Mouse (Mus musculus) urinary bladder, postnatal 14 days (tissue): ENCODE results near the gene Slc29a3.
"Not testable (repeated sequence)": the region's sequence is repeated elsewhere in the genome, so short reads cannot be mapped to it uniquely, and the experiment has no call there.

Experiments used
- DNase-seq: peaks from one replicate; pipeline ENCODE4 v3.0.0; 2021; ENCODE audit warnings: low spot score

Gene Slc29a3

DNA sequence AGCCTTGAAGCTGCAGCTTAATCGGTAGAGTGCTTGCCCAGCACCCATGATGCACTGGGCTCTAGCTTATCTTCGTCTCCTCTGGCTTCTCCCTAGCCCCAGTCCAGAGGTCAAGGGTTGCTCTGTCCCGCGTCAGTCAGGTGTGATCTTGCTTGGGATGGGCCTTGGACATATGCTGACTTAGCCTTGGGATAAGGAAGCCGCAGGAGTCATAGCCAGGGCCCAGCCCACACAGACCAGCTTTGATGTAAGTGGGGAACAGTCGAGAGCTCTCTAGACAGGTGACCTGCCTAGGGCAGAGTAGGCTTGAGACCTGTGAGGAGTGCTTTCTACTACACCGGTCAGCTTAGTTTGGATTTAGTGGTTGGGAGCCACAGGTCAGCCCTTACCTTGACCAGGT lies 14.8 kb upstream of the Slc29a3 start:
- no peak for DNase-seq

DNA sequence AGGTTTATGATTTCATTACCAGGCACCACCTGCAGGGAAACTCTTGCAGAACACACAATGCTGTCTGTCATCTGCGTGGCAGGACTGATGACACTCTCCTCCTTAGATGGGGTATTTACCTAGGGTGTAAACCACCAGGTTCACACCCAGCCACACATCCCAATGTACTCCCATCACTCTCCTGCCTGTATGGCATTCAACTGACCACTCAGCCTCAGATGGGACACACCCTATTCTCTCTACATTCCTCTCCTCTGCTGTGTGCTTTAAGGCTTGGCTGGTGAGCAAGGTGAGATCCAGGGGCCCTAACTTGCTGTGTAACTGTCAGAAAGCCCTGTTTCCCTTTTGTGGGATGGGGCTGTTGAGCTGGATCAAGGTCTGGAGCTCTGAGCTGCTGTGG lies 9.5 kb upstream of the Slc29a3 start:
- no peak for DNase-seq

DNA sequence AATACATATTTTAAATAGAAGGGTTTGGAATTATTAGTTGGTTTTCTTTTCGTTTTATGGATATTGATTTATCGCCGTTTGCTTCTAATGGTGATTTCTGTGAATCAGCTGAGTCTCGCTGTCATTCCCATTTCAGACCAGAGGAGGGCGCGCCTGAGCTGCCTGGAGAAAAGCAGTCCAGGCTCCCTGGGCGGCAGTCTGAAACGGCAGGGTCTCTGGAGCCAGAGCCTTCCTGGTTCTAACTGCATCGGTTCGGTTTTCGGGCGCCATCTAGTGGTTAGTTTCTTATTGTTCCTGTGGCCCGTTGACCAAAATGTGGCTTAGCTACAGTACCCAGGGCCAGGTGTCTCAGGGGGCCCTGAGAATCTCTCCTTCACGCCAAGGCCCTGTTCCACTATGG lies 7.8 kb upstream of the Slc29a3 start:
- peak; percentile 94 for DNase-seq

DNA sequence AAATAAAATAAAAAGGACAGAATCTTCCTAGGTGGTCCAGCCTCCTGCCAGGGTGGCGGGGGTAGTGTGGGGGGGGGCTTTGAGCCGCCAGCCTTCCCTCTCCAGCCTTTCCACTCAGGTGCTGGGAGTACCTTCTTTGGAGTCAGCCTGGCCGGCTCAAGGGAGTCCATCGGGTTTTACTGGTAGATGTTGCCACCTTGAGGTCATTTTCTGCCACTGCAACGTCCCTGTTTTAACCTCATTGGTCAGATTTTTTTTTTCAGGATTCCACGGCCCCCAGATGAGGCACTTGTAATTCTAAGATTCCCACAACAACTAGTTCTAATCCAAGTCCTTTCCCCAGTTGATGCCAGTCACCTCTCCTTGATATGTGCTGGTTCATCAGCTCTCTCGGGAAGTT lies 4.4 kb upstream of the Slc29a3 start:
- DNase-seq, result peak; percentile 67

DNA sequence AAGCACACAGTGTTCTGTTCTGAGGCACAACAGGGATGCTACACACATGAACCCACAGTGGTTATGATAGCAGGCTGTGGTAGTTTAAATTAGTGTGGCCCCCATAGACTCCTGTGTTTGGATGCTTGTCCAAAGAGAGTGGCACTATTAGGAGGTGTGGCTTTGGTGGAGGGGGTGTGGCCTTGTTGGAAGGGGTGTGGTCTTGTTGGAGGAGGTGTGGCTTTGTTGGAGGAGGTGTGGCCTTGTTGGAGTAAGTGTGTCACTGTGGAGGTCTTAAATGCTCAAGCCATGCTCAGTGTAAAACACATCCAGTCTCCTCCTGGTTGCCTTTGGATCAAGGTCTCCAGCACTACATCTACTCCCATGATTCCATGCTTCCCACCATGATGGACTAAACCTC lies 3.6 kb upstream of the Slc29a3 start:
- no peak for DNase-seq

DNA sequence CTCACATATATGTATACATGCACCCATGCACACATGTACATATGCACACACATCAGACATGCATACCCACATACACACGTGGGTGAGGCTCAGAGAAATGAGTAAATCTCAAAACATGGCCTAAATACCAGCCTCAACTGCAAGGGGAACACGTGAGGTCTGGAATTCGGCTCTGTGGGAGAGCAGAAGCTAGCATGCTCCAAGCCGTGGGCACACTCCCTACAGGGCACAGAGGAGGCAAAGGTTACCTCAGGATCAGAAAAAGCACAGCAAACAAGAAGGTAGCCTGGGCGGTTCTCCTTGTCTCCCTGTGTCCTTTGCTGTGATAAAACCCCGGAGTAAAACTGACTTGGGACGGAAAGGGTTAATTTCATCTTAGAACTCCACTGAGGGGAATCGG lies 1.3 kb upstream of the Slc29a3 start:
- no peak for DNase-seq

DNA sequence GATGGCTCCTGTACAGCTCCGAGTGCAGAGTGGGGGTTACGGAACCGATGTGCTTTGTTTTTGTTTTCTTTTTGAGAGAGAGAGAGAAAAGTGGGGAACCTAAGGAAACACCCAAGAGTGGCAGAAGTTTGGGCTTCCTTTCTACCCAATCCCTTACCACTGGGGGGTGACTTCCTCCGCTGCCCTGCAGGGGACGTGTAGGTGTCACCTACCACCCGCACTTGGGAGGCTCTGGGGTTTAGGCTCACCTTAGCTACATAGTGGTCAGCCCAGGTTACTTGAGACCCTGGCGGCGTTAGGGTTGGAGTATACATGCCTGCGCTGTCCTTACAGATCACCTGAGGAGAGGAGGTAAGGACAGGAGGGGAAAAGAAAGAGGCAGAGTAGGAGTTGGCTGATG lies 667 bp upstream of the Slc29a3 start:
- DNase-seq, result no peak

DNA sequence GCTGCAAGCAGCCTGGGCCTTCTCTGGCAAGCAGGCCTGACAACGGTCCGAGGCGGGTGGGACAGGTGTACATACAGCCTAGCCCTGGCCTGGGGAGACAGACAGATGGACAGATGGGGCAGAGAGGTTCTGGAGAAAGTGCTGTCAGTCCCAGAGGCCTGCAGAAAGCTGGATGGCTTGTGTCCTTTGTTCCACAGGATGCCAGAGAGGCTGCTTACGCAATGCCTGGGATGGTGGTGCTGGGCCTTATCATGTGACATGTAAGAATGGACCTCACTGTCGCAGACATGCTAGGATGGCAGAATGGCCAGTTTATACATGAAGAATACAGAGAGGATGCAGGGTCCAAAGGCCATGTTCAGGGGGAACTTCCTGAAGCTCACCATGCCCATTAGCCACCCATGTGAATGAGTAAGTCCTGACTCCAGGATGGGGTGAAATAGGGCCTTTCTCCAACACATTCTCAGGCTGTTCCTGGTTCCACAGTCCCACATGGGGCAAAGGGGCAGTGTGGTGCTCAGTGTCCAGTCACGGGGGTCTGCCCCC lies 4.9 kb downstream of the Slc29a3 start:
- no peak for DNase-seq

DNA sequence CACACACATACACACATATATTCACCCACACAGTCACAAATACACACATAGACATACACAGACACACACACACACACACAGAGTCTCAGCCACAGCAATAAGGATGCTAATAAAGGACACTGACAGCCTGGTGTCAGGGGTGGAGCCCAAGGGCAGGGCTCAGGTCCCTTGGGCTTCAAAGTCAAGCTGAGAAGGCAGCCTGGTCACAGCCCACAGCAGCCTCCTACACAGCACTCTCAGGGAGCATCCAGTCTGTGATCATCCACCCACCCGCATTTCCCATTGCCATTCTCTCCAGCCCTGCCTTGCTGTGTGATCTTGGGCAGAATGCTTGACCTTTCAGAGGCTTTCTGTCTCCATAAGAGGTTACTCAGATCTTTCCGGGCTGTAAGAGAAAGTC lies 6.1 kb downstream of the Slc29a3 start:
- no peak for DNase-seq

DNA sequence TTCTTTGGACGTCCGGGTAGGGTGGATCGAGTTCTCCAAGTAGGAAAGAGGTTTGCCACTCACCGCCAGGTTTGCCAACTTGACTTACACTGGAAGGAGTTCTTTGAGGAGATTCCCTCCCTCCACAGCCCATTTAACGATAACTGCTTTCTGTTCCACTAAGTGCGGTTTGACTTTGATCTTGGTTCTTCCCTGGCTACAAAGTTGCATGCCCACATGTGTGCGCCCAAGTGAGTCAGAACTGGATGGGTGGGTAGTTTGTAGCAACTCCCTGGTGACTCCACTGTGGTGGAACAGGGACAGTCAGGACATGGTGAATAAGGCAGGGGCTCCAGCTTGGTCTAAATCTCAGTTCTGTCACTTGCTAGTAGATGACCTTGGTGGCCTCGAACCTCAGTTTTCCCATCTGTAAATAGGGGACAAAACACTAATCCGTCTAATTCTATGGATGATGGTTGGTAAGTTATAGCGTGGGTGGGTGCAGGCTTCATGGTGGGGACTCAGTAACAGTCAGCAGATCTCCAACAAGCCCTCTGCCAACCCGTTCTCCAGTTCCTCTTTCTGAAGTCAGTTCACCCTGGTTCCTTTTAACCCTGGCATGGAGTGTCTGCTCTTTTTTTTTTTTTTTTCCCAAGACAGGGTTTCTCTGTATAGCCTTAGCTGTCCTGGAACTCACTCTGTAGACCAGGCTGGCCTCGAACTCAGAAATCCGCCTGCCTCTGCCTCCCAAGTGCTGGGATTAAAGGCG lies 7.9 kb downstream of the Slc29a3 start:
- DNase-seq, result no peak

DNA sequence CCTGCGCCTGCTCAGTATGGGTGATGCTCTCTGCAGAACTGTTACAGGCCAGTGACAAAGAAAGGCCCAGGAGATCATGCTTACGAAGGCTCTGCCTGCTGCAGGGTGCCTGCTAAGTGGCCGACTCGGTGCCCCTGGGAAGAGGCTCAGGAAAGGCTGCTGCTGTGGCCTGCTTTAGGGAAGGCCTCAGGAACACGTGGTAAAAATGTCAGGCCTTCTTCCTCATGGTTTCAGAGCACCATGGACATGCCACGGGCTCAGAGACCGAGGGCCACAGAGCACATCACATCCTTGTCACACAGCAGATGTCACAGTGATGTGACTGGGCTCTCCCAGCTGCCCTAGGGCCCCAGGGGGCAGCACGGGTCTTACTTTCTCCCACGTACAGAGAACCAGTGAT lies 8.9 kb downstream of the Slc29a3 start:
- DNase-seq, result no peak

DNA sequence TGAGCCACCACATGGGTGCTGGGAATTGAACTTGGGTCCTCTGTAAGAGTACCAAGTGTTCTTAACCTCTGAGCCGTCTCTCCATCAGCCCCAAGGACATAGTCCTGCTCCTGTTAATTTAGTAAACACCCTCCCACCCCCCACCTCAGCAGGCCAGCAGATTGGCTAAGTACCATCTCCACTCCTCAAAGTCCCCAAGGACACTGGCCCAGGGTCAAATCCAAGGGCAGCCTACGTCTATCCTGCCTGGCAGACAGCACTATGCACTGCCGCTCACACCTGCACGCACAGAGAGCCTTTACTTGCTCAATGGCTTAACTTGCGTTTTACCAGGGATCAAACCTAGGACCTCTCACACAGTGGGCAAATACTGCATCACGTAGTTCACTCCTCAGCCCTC lies 9.7 kb downstream of the Slc29a3 start:
- no peak for DNase-seq

DNA sequence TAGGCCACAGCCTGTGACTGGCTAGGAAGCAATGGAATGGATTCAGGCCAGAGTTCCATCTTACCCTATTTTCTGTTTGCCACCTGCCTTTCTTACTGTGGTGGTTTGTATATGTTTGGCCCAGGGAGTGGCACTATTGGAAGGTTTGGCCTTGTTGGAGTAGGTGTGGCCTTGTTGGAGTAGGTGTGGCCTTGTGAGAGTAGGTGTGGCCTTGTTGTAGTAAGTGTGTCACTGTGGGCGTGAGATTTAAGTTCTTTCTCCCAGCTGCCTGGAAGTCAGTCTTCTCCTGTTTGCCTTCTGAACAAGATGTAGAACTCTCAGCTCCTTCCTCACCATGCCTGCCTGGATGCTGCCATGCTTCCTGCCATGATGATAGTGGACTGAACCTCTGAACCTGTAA lies 10.3 kb downstream of the Slc29a3 start:
- not testable (repeated sequence) for DNase-seq

DNA sequence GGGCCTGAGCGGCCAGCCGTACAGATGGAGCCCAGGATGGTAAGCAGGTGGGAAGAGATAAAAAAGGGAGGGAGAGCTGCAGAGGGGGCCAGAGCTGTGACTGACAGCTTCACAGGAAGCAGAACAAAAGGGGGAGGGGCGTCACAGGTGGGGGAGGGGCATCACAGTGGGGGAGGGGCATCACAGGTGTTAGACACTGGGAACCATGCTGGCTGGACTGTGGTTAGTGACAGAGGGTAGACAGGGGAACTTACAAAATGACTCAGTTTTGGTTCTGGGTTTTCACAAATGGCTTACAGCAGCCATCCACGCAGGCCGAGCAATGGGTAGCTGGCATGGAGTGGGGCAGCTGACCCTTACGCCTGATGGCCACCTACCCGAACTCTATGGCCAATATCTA lies 11.2 kb downstream of the Slc29a3 start:
- DNase-seq, result no peak

DNA sequence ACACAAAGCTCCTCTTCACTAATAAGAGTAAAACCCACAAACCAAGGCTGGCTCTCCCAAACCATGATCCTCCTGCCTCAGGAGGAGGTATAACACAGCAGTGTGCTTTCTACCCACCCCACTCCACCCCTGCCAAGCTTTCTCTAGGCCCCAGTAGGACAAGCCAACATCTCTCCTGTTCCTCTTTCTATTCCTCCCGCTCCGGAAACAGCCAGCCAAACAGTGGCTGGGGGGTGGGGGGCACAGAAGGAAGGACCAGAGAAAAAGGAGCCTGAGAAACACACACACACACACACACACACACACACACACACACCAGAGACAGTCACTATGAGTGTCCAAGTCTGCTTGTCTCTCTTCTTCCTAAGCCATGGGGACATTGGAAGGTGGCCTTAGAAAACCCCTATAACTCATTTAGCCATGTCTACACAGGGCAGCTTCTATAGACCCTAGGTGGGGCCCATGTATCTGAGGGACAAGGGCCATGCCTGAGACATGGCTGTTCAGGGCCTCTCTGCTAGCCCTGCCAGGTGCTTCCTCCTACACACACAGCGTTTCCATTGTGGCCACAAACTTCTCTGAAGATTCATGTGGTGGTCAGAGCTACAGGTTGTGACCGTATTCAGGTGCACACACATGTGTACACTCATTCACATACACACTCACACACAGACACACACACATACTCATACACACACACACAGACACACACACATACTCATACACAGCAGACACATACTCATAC lies 12.8 kb downstream of the Slc29a3 start:
- DNase-seq, result no peak

DNA sequence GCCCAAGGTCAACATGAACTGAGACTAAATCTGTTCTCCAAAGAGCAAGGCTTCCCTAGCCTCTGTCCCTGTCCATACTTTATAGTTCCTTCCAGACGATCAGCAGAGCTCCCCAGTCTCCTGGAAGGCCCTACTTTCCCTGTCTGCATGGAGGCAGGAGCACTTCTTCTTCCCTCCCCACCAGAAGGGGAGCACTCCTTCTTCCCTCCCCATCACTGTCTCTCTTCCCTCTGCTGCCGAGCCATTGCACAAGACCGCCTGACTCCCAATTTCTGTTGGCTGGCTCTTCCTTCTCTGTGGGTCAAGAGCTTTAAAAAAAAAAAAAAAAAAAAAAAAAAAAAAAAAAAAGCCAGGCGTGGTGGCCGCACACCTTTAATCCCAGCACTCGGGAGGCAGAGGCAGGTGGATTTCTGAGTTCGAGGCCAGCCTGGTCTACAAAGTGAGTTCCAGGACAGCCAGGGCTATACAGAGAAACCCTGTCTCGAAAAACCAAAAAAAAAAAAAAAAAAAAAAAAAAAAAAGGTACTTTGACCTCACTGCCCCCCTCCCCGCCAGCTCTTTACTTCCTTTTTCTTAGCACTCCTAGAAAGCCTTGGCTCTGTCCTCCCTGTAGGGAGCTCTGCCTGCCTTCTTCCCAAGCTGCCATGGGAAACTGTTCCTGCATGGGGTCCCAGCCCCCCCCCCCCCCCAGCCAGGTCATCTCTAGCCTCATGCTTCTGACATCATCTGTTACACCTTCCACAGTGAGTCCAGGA lies 14.5 kb downstream of the Slc29a3 start:
- no peak for DNase-seq

DNA sequence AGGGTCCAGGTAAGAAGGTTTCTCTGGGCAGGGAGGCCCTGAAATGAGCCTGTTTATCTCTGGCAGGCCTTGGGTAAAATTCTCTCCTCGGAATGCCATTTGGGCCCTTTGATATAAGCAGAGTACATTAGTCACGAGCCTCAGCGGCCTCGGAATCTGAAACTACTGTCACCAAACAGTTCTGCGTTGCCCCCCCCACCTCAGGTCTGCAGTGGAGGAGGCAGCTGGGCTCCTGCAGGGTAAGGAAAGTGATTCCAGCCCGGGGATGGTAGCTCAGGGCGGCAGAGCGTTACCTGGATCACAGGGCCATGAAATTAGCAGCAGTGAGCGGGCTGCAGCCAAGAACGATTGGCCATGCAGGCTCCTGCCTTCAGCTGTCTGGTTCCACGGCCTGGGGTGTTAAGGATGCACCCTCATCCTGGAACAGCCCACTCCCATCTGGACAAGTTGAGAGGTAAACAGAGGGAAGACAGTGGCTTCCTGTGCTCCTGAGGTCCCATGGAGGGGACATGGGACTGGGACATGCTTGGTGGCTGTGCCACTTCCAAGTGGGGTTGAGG lies 15.3 kb downstream of the Slc29a3 start:
- DNase-seq, result no peak

DNA sequence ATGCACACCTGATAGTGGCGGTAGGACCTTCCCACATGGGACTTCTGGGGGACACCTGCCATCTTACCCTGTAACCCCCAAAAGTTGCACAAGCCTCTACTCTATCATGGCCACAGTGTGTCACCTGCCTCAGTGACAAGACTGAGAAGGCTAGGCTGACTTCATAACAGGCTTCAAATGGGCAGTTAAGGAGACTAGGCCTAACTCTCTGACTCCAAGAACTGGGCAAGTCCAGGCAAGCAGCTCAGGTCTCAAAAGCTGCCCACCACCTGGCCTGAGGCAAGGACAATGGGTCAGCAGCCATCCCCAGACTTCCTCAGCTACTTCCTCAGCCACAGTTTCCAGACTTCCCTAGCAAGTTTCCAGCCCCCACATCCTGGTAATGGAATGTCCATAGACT lies 16.9 kb downstream of the Slc29a3 start:
- DNase-seq, result no peak

DNA sequence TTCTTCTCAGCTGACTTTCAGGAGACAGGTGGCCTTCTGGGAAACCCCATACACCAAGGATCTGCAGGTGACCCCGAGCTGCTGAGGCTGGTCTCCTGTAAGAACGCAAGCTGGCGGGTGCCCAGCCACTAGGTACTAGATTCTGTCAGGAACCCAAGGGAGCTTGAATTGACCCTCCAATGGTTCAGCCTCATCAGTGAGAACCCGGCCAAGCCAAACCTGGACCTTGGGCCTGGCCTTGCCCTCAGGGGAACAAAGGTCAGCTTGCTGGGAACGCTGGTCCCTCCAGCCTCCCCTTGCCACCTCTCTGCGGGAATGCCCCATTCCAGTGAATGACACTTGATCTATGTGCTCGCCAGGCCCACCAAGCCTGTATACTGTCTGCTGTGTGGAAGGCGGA lies 19.1 kb downstream of the Slc29a3 start:
- no peak for DNase-seq

DNA sequence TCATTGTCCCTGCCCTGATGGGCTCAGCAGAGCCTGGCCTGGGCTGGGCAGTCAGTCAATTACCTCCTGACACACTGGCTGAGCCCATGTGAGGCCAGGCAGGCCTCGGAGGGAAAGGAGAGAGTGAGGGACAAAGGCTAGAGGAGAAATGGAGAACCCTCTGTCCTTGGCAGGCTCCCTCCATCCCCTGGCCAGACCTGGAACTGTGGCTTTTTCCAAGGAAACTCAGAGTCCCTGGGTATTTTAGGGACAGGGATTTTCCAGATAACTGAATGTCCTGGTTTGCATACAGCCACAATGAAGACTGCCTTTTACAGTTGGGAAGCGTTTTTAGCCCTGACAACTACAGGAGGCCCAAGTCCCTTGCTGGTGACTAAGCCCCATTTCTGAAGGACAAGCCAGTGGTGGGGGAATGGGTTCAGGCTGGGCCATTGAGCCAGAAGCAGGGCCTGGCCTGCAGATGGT lies 20.2 kb downstream of the Slc29a3 start:
- no peak for DNase-seq

DNA sequence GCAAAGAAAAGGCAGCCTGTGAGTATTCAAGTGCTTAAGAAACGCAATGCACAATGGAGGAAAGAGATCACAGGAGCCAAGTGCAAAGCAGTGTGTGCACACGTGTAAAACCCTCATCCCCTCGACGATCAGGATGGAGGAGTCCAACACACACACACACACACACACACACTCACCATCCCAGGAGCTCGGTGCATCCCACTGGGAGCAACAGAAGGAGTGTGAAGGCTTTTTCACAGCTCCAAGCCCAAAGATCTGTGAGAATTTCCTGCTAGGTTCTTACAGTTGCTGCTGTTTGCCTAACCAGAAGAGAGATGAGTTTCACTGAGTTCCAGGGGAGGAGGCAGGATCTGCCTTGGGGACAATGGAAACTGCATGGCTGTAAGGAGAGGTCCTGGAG lies 20.9 kb downstream of the Slc29a3 start:
- DNase-seq, result no peak

DNA sequence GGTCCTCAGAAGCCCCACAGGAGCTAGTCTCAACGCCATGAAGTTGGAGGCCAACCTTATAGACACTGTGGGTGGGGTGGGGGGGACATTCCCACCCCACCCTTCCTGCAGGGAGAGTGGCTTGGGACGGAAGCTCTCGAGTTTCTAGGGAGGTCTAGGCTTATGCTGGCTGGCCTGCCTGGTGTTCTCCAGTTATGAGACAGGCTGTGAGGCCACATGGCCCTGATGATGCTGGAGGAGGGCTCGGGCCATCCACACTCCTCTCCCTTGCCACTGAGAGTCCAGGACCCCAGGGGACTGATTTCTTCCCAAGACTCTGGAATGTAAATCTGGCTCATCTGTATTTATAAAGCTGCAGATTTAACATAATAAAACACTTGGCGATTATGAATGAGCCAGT lies 25.3 kb downstream of the Slc29a3 start:
- DNase-seq, result no peak
